Comparison of ENCODE assay signal across 27 mouse cellular contexts in the genomic region with DNA sequence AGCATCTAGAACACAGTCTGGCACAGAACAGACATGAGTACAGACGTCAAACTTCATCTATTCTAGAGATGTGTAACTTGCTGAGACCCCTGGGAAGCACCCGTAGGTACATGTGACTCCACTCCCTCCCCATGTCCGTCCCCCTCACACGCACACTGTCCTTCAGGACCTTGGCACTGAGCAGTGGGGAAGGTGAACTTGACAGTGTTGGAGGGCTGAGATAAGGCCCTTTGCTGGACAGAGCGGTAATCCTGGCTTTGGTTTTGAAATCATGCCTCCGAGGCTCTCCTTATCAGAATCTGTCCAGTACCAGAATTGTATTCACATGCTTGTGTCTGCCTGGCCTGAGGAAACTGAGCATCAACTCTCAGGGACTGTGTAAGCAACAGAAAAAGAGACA. TPM values are rescaled to one million over a fixed set of nuclear protein-coding genes. Genes with fewer than 3 reads are reported as not detected.
DNase-seq lines count a peak whose midpoint lies in the region; ATAC-seq lines count a peak whose summit lies in the region.
"Had no signal": no experiment of that assay in that cellular context is flagged by ENCODE, and none has a peak within 500 bp of the region (broad histone marks: within the 10 kb centered on the region; RNA-seq: fewer than 3 reads in every experiment).

No protein-coding gene starts in this region.

- no peak overlapping the region for H3K4me3 ChIP-seq in heart, embryonic 10.5 days
- no peak overlapping the region for H3K4me3 ChIP-seq in heart, embryonic 15.5 days
- H3K4me3 ChIP-seq: embryonic facial prominence, embryonic 12.5 days; embryonic facial prominence, embryonic 15.5 days; gastrocnemius, adult 2 months; hindbrain, embryonic 12.5 days; hindbrain, embryonic 15.5 days had no signal

- peaks cover 29% of the 10 kb centered on the region for H3K36me3 ChIP-seq in heart, embryonic 10.5 days
- peaks cover 16% of the 10 kb centered on the region for H3K36me3 ChIP-seq in heart, embryonic 15.5 days
- H3K36me3 ChIP-seq: hindbrain, embryonic 15.5 days had no signal

- H3K4me2 ChIP-seq in heart, embryonic 15.5 days, result no peak overlapping the region
- H3K4me2 ChIP-seq: embryonic facial prominence, embryonic 12.5 days; embryonic facial prominence, embryonic 15.5 days; hindbrain, embryonic 12.5 days; hindbrain, embryonic 15.5 days had no signal

- no peak overlapping the region for H3K27ac ChIP-seq in heart, embryonic 10.5 days
- no peak overlapping the region for H3K27ac ChIP-seq in heart, embryonic 15.5 days
- H3K27ac ChIP-seq: embryonic facial prominence, embryonic 12.5 days; embryonic facial prominence, embryonic 15.5 days; gastrocnemius, adult 2 months; hindbrain, embryonic 12.5 days; hindbrain, embryonic 15.5 days had no signal

- WGBS in heart, embryonic 10.5 days, result 48% methylated on average over 6 of the region's 6 CpGs
- 30% methylated on average over 6 of the region's 6 CpGs for WGBS in heart, embryonic 15.5 days

- no peak overlapping the region for H3K9ac ChIP-seq in heart, embryonic 15.5 days
- H3K9ac ChIP-seq: embryonic facial prominence, embryonic 12.5 days; embryonic facial prominence, embryonic 15.5 days; forebrain, postnatal 0 days; hindbrain, embryonic 12.5 days; hindbrain, embryonic 15.5 days had no signal

- peak; percentile 70; the same call in 1 of the 2 replicates for ATAC-seq in heart, embryonic 15.5 days (replicated peaks; ENCODE audit: insufficient number of reproducible peaks, insufficient read depth, low FRiP score, low read depth)
- ATAC-seq: forebrain, embryonic 14.5 days; forebrain, postnatal 0 days; Patski had no signal

- peak; percentile 48 to 55 for DNase-seq in heart, adult 18-20 months
- DNase-seq in heart, embryonic 10.5 days (ENCODE audit: low spot score), result no peak
- peak; percentile 24 to 40 for DNase-seq in heart, adult 9 months (ENCODE audit: low spot score in 2 of 2)
- DNase-seq in heart, postnatal 10 days, result peak; percentile 23 to 53
- DNase-seq in cerebellum, adult 9-11 months, result no peak
- no peak for DNase-seq in spleen, postnatal 36 days (ENCODE audit: low spot score in 2 of 2)
- no peak for DNase-seq in layer of hippocampus, postnatal 14 days (ENCODE audit: low spot score in 2 of 2)
- DNase-seq: adrenal gland, postnatal 10 days; adrenal gland, postnatal 36 days; B cell, adult 2 months; cerebellum, adult 18-20 months; cerebellum, adult 9-10 months; cerebellum, postnatal 25 days; forebrain, postnatal 0 days; gastrocnemius, adult 2 months; gastrocnemius, postnatal 14 days; kidney, adult 11 months; kidney, adult 8-10 months had no signal

- intact Hi-C loops in heart, postnatal 10 days (cut with DNase I), result no loop called here

- 0 out of 2 replicates have a peak, but pooled peaks cover 8% of the 10 kb centered on the region for H3K4me1 ChIP-seq in heart, embryonic 10.5 days
- H3K4me1 ChIP-seq in heart, embryonic 15.5 days (replicated peaks), result peaks cover 8% of the 10 kb centered on the region
- H3K4me1 ChIP-seq: embryonic facial prominence, embryonic 12.5 days; hindbrain, embryonic 12.5 days; hindbrain, embryonic 15.5 days had no signal

- H3K27me3 ChIP-seq in heart, embryonic 10.5 days (ENCODE audit: insufficient read depth, poor library complexity, severe bottlenecking), result no peaks in the 10 kb centered on the region; the same call in 1 of the 2 replicates
- no peaks in the 10 kb centered on the region for H3K27me3 ChIP-seq in heart, embryonic 15.5 days
- H3K27me3 ChIP-seq: CH12.LX; embryonic facial prominence, embryonic 12.5 days; embryonic facial prominence, embryonic 15.5 days; hindbrain, embryonic 12.5 days; hindbrain, embryonic 15.5 days; Patski had no signal

- H3K9me3 ChIP-seq in heart, embryonic 10.5 days, result no peaks in the 10 kb centered on the region
- no peaks in the 10 kb centered on the region for H3K9me3 ChIP-seq in heart, embryonic 15.5 days (replicated peaks)
- H3K9me3 ChIP-seq: embryonic facial prominence, embryonic 12.5 days; embryonic facial prominence, embryonic 15.5 days; G1E; hindbrain, embryonic 12.5 days; hindbrain, embryonic 15.5 days had no signal

RNA-seq across cellular contexts. Expression of a gene that starts 28.8 kb away (rescaled TPM):
- 10 to 100 TPM; 56.1 to 60.9 TPM for total RNA-seq in heart, adult 18-20 months (2021)
- 24.2 and 27.7 TPM in 2 replicates for polyA plus RNA-seq in heart, embryonic 10.5 days (2016; fragmentation: Nextera tagmentation; extraction: Ambion mirVana)
- polyA plus RNA-seq in heart, embryonic 15.5 days (2015; fragmentation: Nextera tagmentation; extraction: Ambion mirVana), result 31.1 and 34.0 TPM in 2 replicates
- total RNA-seq in heart, postnatal 10 days (2021), result 10 to 100 TPM; 69.2 to 73.6 TPM
- 10 to 100 TPM; 28.9 to 29.1 TPM for total RNA-seq in layer of hippocampus, postnatal 14 days (2021)

Comparison
In these comparisons a context has a peak if more than half of its experiments do, and no peak if none do; other contexts are left out.
1. DNase-seq: peak in heart, adult 18-20 months (2 of 2), heart, adult 9 months (2 of 2) and heart, postnatal 10 days (2 of 2); none in heart, embryonic 10.5 days (single experiment), cerebellum, adult 9-11 months (single experiment), spleen, postnatal 36 days (0 of 2) and layer of hippocampus, postnatal 14 days (0 of 2).